Mouse (Mus musculus): ENCODE measurements around the gene Anks1b. TPM values are rescaled to one million over a fixed set of nuclear protein-coding genes. Genes with fewer than 3 reads are reported as not detected.

Anks1b gene
- polyA plus RNA-seq, 1 experiment from 2014 or later: 0.36 TPM

DNA sequence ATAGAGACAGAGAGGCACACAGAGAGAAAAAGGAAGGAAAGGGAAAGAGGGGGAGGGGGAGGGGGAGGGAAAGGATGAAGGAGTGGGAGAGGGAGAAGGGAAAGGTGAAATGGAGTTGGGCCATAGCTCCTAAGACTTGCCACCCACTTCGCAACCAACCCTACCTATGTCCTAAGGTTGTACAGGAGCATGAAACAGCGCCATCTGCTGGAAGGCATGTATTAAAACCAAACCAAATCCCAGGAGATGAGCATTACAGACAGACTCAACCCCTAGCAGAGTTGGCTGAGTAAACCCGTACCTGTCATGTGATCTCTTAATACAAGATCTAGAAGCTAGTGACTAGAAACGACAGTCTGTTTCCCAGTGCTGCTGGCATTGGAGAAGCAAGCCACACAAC lies 500.2 kb downstream of the Anks1b start:
- Histone ChIP-seq H3K9ac (ENCODE audit: low read length) (no peak overlapping the region), H3K4me2 (ENCODE audit: low read depth, severe bottlenecking) (no peak overlapping the region), H3K27me3 (ENCODE audit: control insufficient read depth, insufficient read depth, low read length) (no peaks in the 10 kb centered on the region), H3K36me3 (ENCODE audit: control insufficient read depth, insufficient read depth, low read length) (no peaks in the 10 kb centered on the region), H3K4me3 (ENCODE audit: low read depth, low read length) (no peak overlapping the region), H3K4me1 (ENCODE audit: control insufficient read depth, insufficient read depth, low read length) (no peaks in the 10 kb centered on the region), H3K9me3 (ENCODE audit: control insufficient read depth, low read length) (no peaks in the 10 kb centered on the region), H3K27ac (replicated peaks; ENCODE audit: low read depth, low read length) (no peak overlapping the region)
- DNase-seq (ENCODE audit: low spot score) (peak; percentile 47), ATAC-seq (ENCODE audit: insufficient number of reproducible peaks, low FRiP score, low TSS enrichment, low read depth) (no peak)
- WGBS: 39% methylated on average over 4 of the region's 4 CpGs

GRCm38 (mm10) chr10:90376605-90377004 lies 503.3 kb downstream of the Anks1b start:
- peaks cover 3% of the 10 kb centered on the region for H3K4me1 ChIP-seq (ENCODE audit: control insufficient read depth, insufficient read depth, low read length)
- H3K27me3 ChIP-seq (ENCODE audit: control insufficient read depth, insufficient read depth, low read length): no peaks in the 10 kb centered on the region
- ATAC-seq (ENCODE audit: insufficient number of reproducible peaks, low FRiP score, low TSS enrichment, low read depth) (no peak), DNase-seq (ENCODE audit: low spot score) (no peak)
- H3K9ac ChIP-seq (ENCODE audit: low read length): no peak overlapping the region
- WGBS: 56% methylated on average over 1 of the region's 1 CpGs
- H3K36me3 ChIP-seq (ENCODE audit: control insufficient read depth, insufficient read depth, low read length): no peaks in the 10 kb centered on the region
- H3K4me3 ChIP-seq (ENCODE audit: low read depth, low read length): no peak overlapping the region
- H3K4me2 ChIP-seq (ENCODE audit: low read depth, severe bottlenecking): no peak overlapping the region
- no peaks in the 10 kb centered on the region for H3K9me3 ChIP-seq (ENCODE audit: control insufficient read depth, low read length)
- no peak overlapping the region for H3K27ac ChIP-seq (replicated peaks; ENCODE audit: low read depth, low read length)

- Histone ChIP-seq H3K4me3 (ENCODE audit: low read depth, low read length) (no peak overlapping the region), H3K27ac (replicated peaks; ENCODE audit: low read depth, low read length) (no peak overlapping the region), H3K9me3 (ENCODE audit: control insufficient read depth, low read length) (no peaks in the 10 kb centered on the region), H3K27me3 (ENCODE audit: control insufficient read depth, insufficient read depth, low read length) (no peaks in the 10 kb centered on the region), H3K9ac (ENCODE audit: low read length) (no peak overlapping the region), H3K4me1 (ENCODE audit: control insufficient read depth, insufficient read depth, low read length) (peaks cover 3% of the 10 kb centered on the region), H3K36me3 (ENCODE audit: control insufficient read depth, insufficient read depth, low read length) (no peaks in the 10 kb centered on the region), H3K4me2 (ENCODE audit: low read depth, severe bottlenecking) (no peak overlapping the region)
- no peak for ATAC-seq (ENCODE audit: insufficient number of reproducible peaks, low FRiP score, low TSS enrichment, low read depth)
- no peak for DNase-seq (ENCODE audit: low spot score)
- 46% methylated on average over 1 of the region's 1 CpGs for WGBS
Observed at GRCm38 (mm10) chr10:90380062-90380461, 506.8 kb downstream of the Anks1b start.

GRCm38 (mm10) chr10:90380704-90381339 lies 507.5 kb downstream of the Anks1b start:
- Histone ChIP-seq H3K9ac (ENCODE audit: low read length) (no peak overlapping the region), H3K27me3 (ENCODE audit: control insufficient read depth, insufficient read depth, low read length) (no peaks in the 10 kb centered on the region), H3K9me3 (ENCODE audit: control insufficient read depth, low read length) (no peaks in the 10 kb centered on the region), H3K4me1 (ENCODE audit: control insufficient read depth, insufficient read depth, low read length) (peaks cover 3% of the 10 kb centered on the region), H3K27ac (replicated peaks; ENCODE audit: low read depth, low read length) (no peak overlapping the region), H3K36me3 (ENCODE audit: control insufficient read depth, insufficient read depth, low read length) (no peaks in the 10 kb centered on the region), H3K4me3 (ENCODE audit: low read depth, low read length) (no peak overlapping the region), H3K4me2 (ENCODE audit: low read depth, severe bottlenecking) (no peak overlapping the region)
- DNase-seq (ENCODE audit: low spot score): no peak
- WGBS: 25% methylated on average over 8 of the region's 8 CpGs
- ATAC-seq (ENCODE audit: insufficient number of reproducible peaks, low FRiP score, low TSS enrichment, low read depth): no peak

GRCm38 (mm10) chr10:90400382-90400781 lies 527.1 kb downstream of the Anks1b start:
- H3K27ac ChIP-seq (replicated peaks; ENCODE audit: low read depth, low read length): no peak overlapping the region
- no peaks in the 10 kb centered on the region for H3K4me1 ChIP-seq (ENCODE audit: control insufficient read depth, insufficient read depth, low read length)
- H3K36me3 ChIP-seq (ENCODE audit: control insufficient read depth, insufficient read depth, low read length): no peaks in the 10 kb centered on the region
- ATAC-seq (ENCODE audit: insufficient number of reproducible peaks, low FRiP score, low TSS enrichment, low read depth) (no peak), DNase-seq (ENCODE audit: low spot score) (no peak)
- 89% methylated on average over 4 of the region's 4 CpGs for WGBS
- no peak overlapping the region for H3K4me2 ChIP-seq (ENCODE audit: low read depth, severe bottlenecking)
- no peak overlapping the region for H3K4me3 ChIP-seq (ENCODE audit: low read depth, low read length)
- no peaks in the 10 kb centered on the region for H3K27me3 ChIP-seq (ENCODE audit: control insufficient read depth, insufficient read depth, low read length)
- H3K9ac ChIP-seq (ENCODE audit: low read length): no peak overlapping the region
- no peaks in the 10 kb centered on the region for H3K9me3 ChIP-seq (ENCODE audit: control insufficient read depth, low read length)

DNA sequence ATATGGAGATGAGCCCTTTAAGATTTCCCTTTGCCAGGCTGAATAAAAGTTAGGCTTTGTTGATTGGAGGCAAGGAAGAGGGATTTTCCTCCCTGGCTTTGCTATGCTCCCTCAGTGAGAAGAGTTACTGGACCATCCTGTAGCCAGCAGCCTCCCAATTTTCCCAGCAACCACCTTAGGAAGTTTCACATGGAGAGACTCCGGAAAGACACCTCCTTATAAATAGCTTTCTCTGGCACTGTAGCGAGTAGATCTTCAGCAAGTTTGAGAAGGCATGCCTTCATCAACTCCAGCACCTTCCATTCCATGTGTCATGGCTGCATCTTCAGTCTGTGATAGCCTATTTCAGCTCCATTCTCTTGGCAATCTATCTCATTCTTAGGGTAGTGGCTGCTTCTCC lies 535.2 kb downstream of the Anks1b start:
- DNase-seq (ENCODE audit: low spot score): no peak
- Histone ChIP-seq H3K9ac (ENCODE audit: low read length) (no peak overlapping the region), H3K4me1 (ENCODE audit: control insufficient read depth, insufficient read depth, low read length) (no peaks in the 10 kb centered on the region), H3K4me2 (ENCODE audit: low read depth, severe bottlenecking) (no peak overlapping the region), H3K9me3 (ENCODE audit: control insufficient read depth, low read length) (no peaks in the 10 kb centered on the region), H3K27me3 (ENCODE audit: control insufficient read depth, insufficient read depth, low read length) (no peaks in the 10 kb centered on the region), H3K27ac (replicated peaks; ENCODE audit: low read depth, low read length) (no peak overlapping the region), H3K4me3 (ENCODE audit: low read depth, low read length) (no peak overlapping the region), H3K36me3 (ENCODE audit: control insufficient read depth, insufficient read depth, low read length) (no peaks in the 10 kb centered on the region)
- ATAC-seq (ENCODE audit: insufficient number of reproducible peaks, low FRiP score, low TSS enrichment, low read depth): no peak
- WGBS: 84% methylated on average over 2 of the region's 2 CpGs

DNA sequence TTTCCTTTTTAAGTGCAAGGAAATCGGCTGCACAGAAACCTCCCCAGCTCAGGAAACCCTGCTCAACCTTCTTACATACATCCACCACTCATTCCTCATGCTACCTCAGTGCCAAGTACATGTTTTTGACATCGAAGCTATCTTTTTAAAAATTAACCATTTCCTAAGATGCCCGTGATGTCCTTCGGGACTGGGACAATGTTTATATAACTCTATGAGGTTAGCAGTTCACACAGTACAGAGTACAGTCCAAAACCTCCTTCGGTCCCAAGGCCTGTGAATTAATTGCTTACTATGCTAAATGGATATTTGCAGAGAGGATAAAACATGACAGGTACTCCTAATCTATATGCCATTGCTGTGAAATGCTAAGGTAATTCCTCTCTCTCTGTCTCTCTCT lies 558.2 kb downstream of the Anks1b start:
- no peak overlapping the region for H3K9ac ChIP-seq (ENCODE audit: low read length)
- H3K4me2 ChIP-seq (ENCODE audit: low read depth, severe bottlenecking): no peak overlapping the region
- no peak overlapping the region for H3K27ac ChIP-seq (replicated peaks; ENCODE audit: low read depth, low read length)
- H3K4me1 ChIP-seq (ENCODE audit: control insufficient read depth, insufficient read depth, low read length): no peaks in the 10 kb centered on the region
- no peak overlapping the region for H3K4me3 ChIP-seq (ENCODE audit: low read depth, low read length)
- DNase-seq (ENCODE audit: low spot score) (no peak), ATAC-seq (ENCODE audit: insufficient number of reproducible peaks, low FRiP score, low TSS enrichment, low read depth) (no peak)
- no peaks in the 10 kb centered on the region for H3K36me3 ChIP-seq (ENCODE audit: control insufficient read depth, insufficient read depth, low read length)
- no peaks in the 10 kb centered on the region for H3K27me3 ChIP-seq (ENCODE audit: control insufficient read depth, insufficient read depth, low read length)
- H3K9me3 ChIP-seq (ENCODE audit: control insufficient read depth, low read length): no peaks in the 10 kb centered on the region
- WGBS: 79% methylated on average over 5 of the region's 5 CpGs

GRCm38 (mm10) chr10:90431974-90432373 lies 558.7 kb downstream of the Anks1b start:
- Histone ChIP-seq H3K4me2 (ENCODE audit: low read depth, severe bottlenecking) (no peak overlapping the region), H3K27ac (replicated peaks; ENCODE audit: low read depth, low read length) (no peak overlapping the region), H3K36me3 (ENCODE audit: control insufficient read depth, insufficient read depth, low read length) (no peaks in the 10 kb centered on the region), H3K9ac (ENCODE audit: low read length) (no peak overlapping the region), H3K27me3 (ENCODE audit: control insufficient read depth, insufficient read depth, low read length) (no peaks in the 10 kb centered on the region), H3K4me1 (ENCODE audit: control insufficient read depth, insufficient read depth, low read length) (no peaks in the 10 kb centered on the region), H3K9me3 (ENCODE audit: control insufficient read depth, low read length) (no peaks in the 10 kb centered on the region), H3K4me3 (ENCODE audit: low read depth, low read length) (no peak overlapping the region)
- 47% methylated on average over 9 of the region's 9 CpGs for WGBS
- DNase-seq (ENCODE audit: low spot score) (no peak), ATAC-seq (ENCODE audit: insufficient number of reproducible peaks, low FRiP score, low TSS enrichment, low read depth) (no peak)

DNA sequence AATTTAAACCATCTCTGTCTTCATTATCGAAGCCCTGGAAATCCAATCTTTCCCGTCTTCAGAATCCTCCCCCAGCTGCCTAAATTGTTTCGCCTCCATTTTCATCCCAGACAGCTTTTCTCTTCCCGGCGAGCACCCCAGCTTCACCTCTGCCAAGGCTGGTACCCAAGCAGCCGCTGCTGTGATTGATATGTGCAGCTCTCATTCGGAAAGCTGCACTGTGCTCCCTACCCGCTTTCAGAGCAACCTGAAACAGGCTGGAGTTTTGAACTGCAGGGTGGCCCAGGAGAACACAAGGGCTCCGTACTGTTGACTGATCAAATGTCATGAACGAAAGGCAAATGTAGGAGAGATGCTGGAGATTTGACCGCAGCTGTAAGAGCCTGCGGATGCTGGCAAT lies 559.2 kb downstream of the Anks1b start:
- no peak overlapping the region for H3K4me3 ChIP-seq (ENCODE audit: low read depth, low read length)
- DNase-seq (ENCODE audit: low spot score) (peak; percentile 23), ATAC-seq (ENCODE audit: insufficient number of reproducible peaks, low FRiP score, low TSS enrichment, low read depth) (peak; percentile 59; the same call in 1 of the 2 replicates)
- H3K4me2 ChIP-seq (ENCODE audit: low read depth, severe bottlenecking): peak overlapping the region; percentile 28; the same call in 1 of the 2 replicates
- no peak overlapping the region for H3K9ac ChIP-seq (ENCODE audit: low read length)
- H3K9me3 ChIP-seq (ENCODE audit: control insufficient read depth, low read length): no peaks in the 10 kb centered on the region
- no peaks in the 10 kb centered on the region for H3K36me3 ChIP-seq (ENCODE audit: control insufficient read depth, insufficient read depth, low read length)
- no peaks in the 10 kb centered on the region for H3K4me1 ChIP-seq (ENCODE audit: control insufficient read depth, insufficient read depth, low read length)
- H3K27me3 ChIP-seq (ENCODE audit: control insufficient read depth, insufficient read depth, low read length): no peaks in the 10 kb centered on the region
- 41% methylated on average over 12 of the region's 12 CpGs for WGBS
- no peak overlapping the region for H3K27ac ChIP-seq (replicated peaks; ENCODE audit: low read depth, low read length)
